Mouse (Mus musculus) kidney, adult 2 months (tissue): ENCODE measurements around the gene Tanc1. TPM values are rescaled to one million over a fixed set of nuclear protein-coding genes. Genes with fewer than 3 reads are reported as not detected.
A peak's percentile ranks its signal among the peaks of the same experiment; 100 is the strongest.

Experiments
- DNase-seq: peaks from one replicate; pipeline ENCODE4 v3.0.0; 2021
- H3K27ac ChIP-seq: fragments of 200-500 bp; 2 replicates; pipeline ENCODE4 v1.5.1; 2012; ENCODE audit warnings: low read depth, low read length, control low read depth, inconsistent platforms; ENCODE audit not compliant: insufficient read depth
- H3K27me3 ChIP-seq: fragments of 200-500 bp; replicated peaks from 2 replicates; pipeline ENCODE4 v1.6.1; 2012; ENCODE audit warnings: mild to moderate bottlenecking, moderate library complexity, low read length, inconsistent platforms; ENCODE audit not compliant: control insufficient read depth, insufficient read depth
- H3K36me3 ChIP-seq: fragments of 200-500 bp; 2 replicates; pipeline ENCODE4 v1.6.1; 2012; ENCODE audit warnings: mild to moderate bottlenecking, moderate library complexity, low read length, inconsistent platforms; ENCODE audit not compliant: control insufficient read depth, insufficient read depth
- H3K4me1 ChIP-seq: fragments of 200-500 bp; 2 replicates; pipeline ENCODE4 v1.6.1; 2011; ENCODE audit warnings: low read length; ENCODE audit not compliant: control insufficient read depth, insufficient read depth
- H3K4me3 ChIP-seq: fragments of 200-500 bp; 2 replicates; pipeline ENCODE4 v1.5.1; 2011; ENCODE audit warnings: mild to moderate bottlenecking, low read depth, low read length, control low read depth; ENCODE audit not compliant: insufficient read depth
- CTCF ChIP-seq: fragments of 200-500 bp; conservative IDR thresholded peaks from 2 replicates; pipeline ENCODE4 v1.5.1; 2011; ENCODE audit warnings: low read depth, mild to moderate bottlenecking, control low read depth, low read length, moderate library complexity, mixed read lengths; ENCODE audit not compliant: insufficient read depth, insufficient read length
- POLR2A ChIP-seq: fragments of 200-500 bp; IDR thresholded peaks from one replicate; pipeline ENCODE4 v1.6.1; 2011; ENCODE audit warnings: low read depth, low read length, control low read depth
- WGBS: fragments of 180-500 bp; shearing (Covaris S2); methylation state at CpG from one replicate; pipeline ENCODE4 v1.1.7; 2018; 5-methylcytosine and 5-hydroxymethylcytosine counted together
- polyA plus RNA-seq: library from polyadenylated mRNA; depleted of rRNA; stranded (reverse); fragments of >200 nt; gene quantifications from 2 replicates; pipeline ENCODE4 v1.2.3, GENCODE M21; 2012

Gene Tanc1
- polyA plus RNA-seq, 1 experiment, result 24.0 TPM

DNA sequence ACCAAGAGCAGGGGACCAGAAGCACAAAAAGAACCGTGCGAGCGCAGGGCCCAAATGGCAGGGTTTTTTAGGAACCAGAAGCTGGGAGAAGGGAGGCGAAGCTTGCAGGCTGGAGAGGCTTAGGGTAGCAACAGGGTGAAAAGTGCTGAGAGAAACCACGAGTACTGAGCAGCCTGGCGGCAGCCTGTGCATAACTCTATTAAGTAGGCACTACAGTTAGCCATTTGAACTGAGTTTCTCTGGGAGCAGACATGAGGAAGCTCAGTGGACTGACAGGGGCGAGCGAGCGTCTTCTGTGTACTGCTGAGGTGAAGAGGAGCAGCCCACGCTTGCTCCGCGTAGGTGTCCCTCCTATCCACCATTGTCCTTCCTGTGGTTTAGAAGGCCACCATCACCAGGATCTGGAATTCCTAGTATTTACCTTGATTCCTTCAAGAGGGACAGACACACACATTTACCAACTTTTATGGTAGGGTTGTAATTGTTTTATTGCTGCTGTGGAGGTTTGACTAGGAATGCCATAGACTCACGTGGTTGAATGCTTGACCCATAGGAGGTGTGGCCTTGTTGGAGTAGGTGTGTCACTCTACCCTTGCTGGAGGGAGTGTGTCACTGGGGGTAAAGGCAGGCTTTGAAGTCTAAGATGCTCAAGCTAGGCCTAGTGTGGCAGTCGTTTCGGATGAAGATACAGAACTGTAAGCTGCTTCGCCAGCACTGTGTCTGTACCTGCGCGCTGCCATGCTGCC, 25.4 kb downstream of the Tanc1 start:
- Histone ChIP-seq H3K4me1 (peaks cover 7% of the 10 kb centered on the region; the same call in 1 of the 2 replicates), H3K27ac (no peak overlapping the region), H3K4me3 (no peak overlapping the region), H3K27me3 (no peaks in the 10 kb centered on the region), H3K36me3 (no peaks in the 10 kb centered on the region)
- 79% methylated on average over 18 of the region's 18 CpGs for WGBS
- no peak for TF ChIP-seq CTCF
- no peak for TF ChIP-seq POLR2A
- DNase-seq, result no peak

DNA sequence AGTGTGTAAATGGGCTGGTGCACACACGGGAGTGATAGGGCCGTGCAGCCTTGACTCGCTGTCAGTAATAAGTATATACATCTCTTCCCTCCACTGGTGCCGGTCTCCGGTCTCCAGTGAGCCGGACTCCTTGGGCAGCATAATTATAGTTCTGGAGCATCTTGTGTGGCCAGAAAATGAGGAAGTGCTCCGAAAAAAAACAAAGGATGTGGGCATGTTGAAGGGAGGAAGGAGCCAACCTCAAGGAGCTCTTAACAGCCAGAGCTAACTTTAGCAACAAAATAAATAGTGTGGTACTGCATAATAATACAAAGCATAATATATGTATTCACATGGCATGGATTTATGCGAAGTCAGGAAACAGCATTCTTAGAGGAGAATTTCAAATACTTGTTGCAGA, 30.9 kb downstream of the Tanc1 start:
- 51% methylated on average over 8 of the region's 8 CpGs for WGBS
- DNase-seq, result peak; percentile 33
- peaks cover 13% of the 10 kb centered on the region for H3K4me1 ChIP-seq
- H3K4me3 ChIP-seq, result no peak overlapping the region
- no peaks in the 10 kb centered on the region for H3K36me3 ChIP-seq
- TF ChIP-seq POLR2A (no peak), CTCF (no peak)
- H3K27ac ChIP-seq, result peak overlapping the region; percentile 14; the same call in 1 of the 2 replicates
- no peaks in the 10 kb centered on the region for H3K27me3 ChIP-seq

GRCm38 (mm10) chr2:59644816-59645215, 33.0 kb downstream of the Tanc1 start:
- no peaks in the 10 kb centered on the region for H3K27me3 ChIP-seq
- H3K27ac ChIP-seq, result no peak overlapping the region
- H3K4me3 ChIP-seq, result no peak overlapping the region
- peaks cover 13% of the 10 kb centered on the region for H3K4me1 ChIP-seq
- no peaks in the 10 kb centered on the region for H3K36me3 ChIP-seq
- DNase-seq, result peak; percentile 59
- no peak for TF ChIP-seq POLR2A
- 40% methylated on average over 5 of the region's 5 CpGs for WGBS

GRCm38 (mm10) chr2:59645515-59645914, 33.7 kb downstream of the Tanc1 start:
- no peak overlapping the region for H3K27ac ChIP-seq

GRCm38 (mm10) chr2:59646740-59647390, 35.0 kb downstream of the Tanc1 start:
- H3K27ac ChIP-seq, result no peak overlapping the region
- H3K4me1 ChIP-seq, result peaks cover 13% of the 10 kb centered on the region
- no peaks in the 10 kb centered on the region for H3K36me3 ChIP-seq
- no peak for DNase-seq
- 63% methylated on average over 20 of the region's 20 CpGs for WGBS
- TF ChIP-seq POLR2A (no peak), CTCF (no peak)
- no peak overlapping the region for H3K4me3 ChIP-seq
- no peaks in the 10 kb centered on the region for H3K27me3 ChIP-seq

More at GRCm38 (mm10) chr2:59645515-59645914, 33.7 kb downstream of the Tanc1 start:
- no peak for DNase-seq
- Histone ChIP-seq H3K4me3 (no peak overlapping the region), H3K27me3 (no peaks in the 10 kb centered on the region), H3K4me1 (peaks cover 13% of the 10 kb centered on the region), H3K36me3 (no peaks in the 10 kb centered on the region)
- no peak for TF ChIP-seq CTCF
- TF ChIP-seq POLR2A, result no peak
- WGBS, result 41% methylated on average over 3 of the region's 3 CpGs

DNA sequence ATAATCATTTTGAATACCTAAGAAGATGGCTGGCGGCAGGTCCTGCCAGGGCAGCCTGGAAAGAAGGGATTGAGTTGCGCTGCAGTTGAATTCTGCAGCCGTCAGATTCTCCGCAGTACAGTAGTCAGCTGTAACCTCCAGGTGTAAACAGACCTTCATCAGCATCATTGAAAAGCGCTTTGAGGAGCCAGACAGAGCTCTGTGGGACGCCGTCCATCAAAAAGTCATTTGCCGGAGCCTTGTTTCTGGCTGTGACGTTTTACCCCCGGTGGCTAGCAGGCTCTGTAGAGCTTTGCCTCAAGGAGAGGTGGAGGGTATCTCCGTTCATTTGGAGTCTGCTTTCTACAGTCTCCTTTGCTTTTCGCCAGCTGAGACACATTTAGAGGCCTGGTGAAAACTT, 36.6 kb downstream of the Tanc1 start:
- Histone ChIP-seq H3K4me3 (no peak overlapping the region), H3K27me3 (no peaks in the 10 kb centered on the region), H3K4me1 (peaks cover 8% of the 10 kb centered on the region), H3K27ac (no peak overlapping the region), H3K36me3 (no peaks in the 10 kb centered on the region)
- DNase-seq, result no peak
- no peak for TF ChIP-seq POLR2A
- TF ChIP-seq CTCF, result no peak
- WGBS, result 68% methylated on average over 12 of the region's 12 CpGs

GRCm38 (mm10) chr2:59651801-59652200, 40.0 kb downstream of the Tanc1 start:
- no peak overlapping the region for H3K4me3 ChIP-seq
- no peak for DNase-seq
- peaks cover 2% of the 10 kb centered on the region for H3K4me1 ChIP-seq
- no peaks in the 10 kb centered on the region for H3K27me3 ChIP-seq
- no peak overlapping the region for H3K27ac ChIP-seq
- WGBS, result 96% methylated on average over 8 of the region's 8 CpGs
- H3K36me3 ChIP-seq, result no peaks in the 10 kb centered on the region
- no peak for TF ChIP-seq CTCF
- TF ChIP-seq POLR2A, result no peak
